Mouse (Mus musculus) kidney, postnatal 25 days (tissue): ENCODE results near the gene Haus2.
"Not testable (repeated sequence)": the region's sequence is repeated elsewhere in the genome, so short reads cannot be mapped to it uniquely, and the experiment has no call there.

Experiments
- DNase-seq, 2 experiments: peaks; one replicate each; pipeline ENCODE4 v3.0.0; 2021; ENCODE audit warnings: mixed read lengths in 2 of 2

Haus2 gene

GRCm38 (mm10) chr2:120608830-120609723 lies at the start of gene Haus2, which contains the start of gene Lrrc57:
Gene Haus2, plus strand, starts transcription at chr2:120609383.
Gene Lrrc57, minus strand, starts transcription at chr2:120609520.
- DNase-seq, result peak; percentile 91 to 95

- DNase-seq, result no peak
Measured at GRCm38 (mm10) chr2:120561524-120561923, 47.7 kb upstream of the Haus2 start.

- DNase-seq, result no peak
Measured at GRCm38 (mm10) chr2:120562859-120563234, 46.3 kb upstream of the Haus2 start.

- DNase-seq, result peak; percentile 91 to 94
Measured at GRCm38 (mm10) chr2:120563235-120563990, 45.8 kb upstream of the Haus2 start, which contains the start of gene Zfp106. Gene Zfp106, minus strand, starts transcription at chr2:120563843.

GRCm38 (mm10) chr2:120564548-120565188 lies 44.5 kb upstream of the Haus2 start:
- not testable (repeated sequence) for DNase-seq

- DNase-seq, result no peak
Measured at GRCm38 (mm10) chr2:120565363-120565762, 43.8 kb upstream of the Haus2 start.

- peak; percentile 92 to 98 for DNase-seq
Measured at GRCm38 (mm10) chr2:120566886-120567797, 42.0 kb upstream of the Haus2 start, which contains the start of gene Snap23. Gene Snap23, plus strand, starts transcription at chr2:120567671.

- no peak for DNase-seq
Measured at GRCm38 (mm10) chr2:120567798-120568320, 41.3 kb upstream of the Haus2 start.

- DNase-seq, result peak; percentile 70 to 75
Measured at GRCm38 (mm10) chr2:120571081-120571480, 38.1 kb upstream of the Haus2 start.

GRCm38 (mm10) chr2:120572161-120572560 lies 37.0 kb upstream of the Haus2 start:
- not testable (repeated sequence) for DNase-seq

- no peak for DNase-seq
Measured at GRCm38 (mm10) chr2:120575121-120575520, 34.1 kb upstream of the Haus2 start.

GRCm38 (mm10) chr2:120575978-120576377 lies 33.2 kb upstream of the Haus2 start:
- DNase-seq, result no peak

GRCm38 (mm10) chr2:120577799-120578198 lies 31.4 kb upstream of the Haus2 start:
- DNase-seq, result no peak

- DNase-seq, result no peak
Measured at GRCm38 (mm10) chr2:120578286-120578685, 30.9 kb upstream of the Haus2 start.

GRCm38 (mm10) chr2:120589759-120590158 lies 19.4 kb upstream of the Haus2 start:
- DNase-seq, result no peak

- DNase-seq, result peak; percentile 20 to 51
Measured at GRCm38 (mm10) chr2:120592227-120592626, 17.0 kb upstream of the Haus2 start.

GRCm38 (mm10) chr2:120597734-120598133 lies 11.4 kb upstream of the Haus2 start:
- no peak for DNase-seq

- no peak for DNase-seq
Measured at GRCm38 (mm10) chr2:120599506-120599905, 9.7 kb upstream of the Haus2 start.

- peak in 1 of 2 experiments; percentile 13 for DNase-seq
Measured at GRCm38 (mm10) chr2:120606021-120606690, 3.0 kb upstream of the Haus2 start.

GRCm38 (mm10) chr2:120616279-120617163 lies 7.3 kb downstream of the Haus2 start:
- no peak for DNase-seq
